Mouse (Mus musculus) G1E (cell line): ENCODE data around the gene Vmn1r5. TPM values are rescaled to one million over a fixed set of nuclear protein-coding genes. Genes with fewer than 3 reads are reported as not detected.

Experiments
- ATAC-seq: 2 replicates; pipeline ENCODE4 v1.8.0; 2016; ENCODE audit warnings: mild to moderate bottlenecking; ENCODE audit not compliant: insufficient number of reproducible peaks, poor library complexity, low FRiP score, severe bottlenecking; ENCODE audit errors: extremely low read depth
- DNase-seq: peaks from one replicate; pipeline ENCODE4 v3.0.0; 2012; ENCODE audit warnings: low spot score
- H3K27me3 ChIP-seq: 2 replicates; pipeline ENCODE4 v1.6.1; 2012; ENCODE audit warnings: mild to moderate bottlenecking, low read length, inconsistent platforms; ENCODE audit not compliant: insufficient read depth
- H3K36me3 ChIP-seq: replicated peaks from 2 replicates; pipeline ENCODE3; 2012; ENCODE audit warnings: mild to moderate bottlenecking, inconsistent platforms
- H3K4me1 ChIP-seq: 2 replicates; pipeline ENCODE4 v1.6.1; 2012; ENCODE audit warnings: low read depth, low read length, inconsistent platforms, mixed read lengths; ENCODE audit not compliant: insufficient read depth
- H3K4me3 ChIP-seq: 2 replicates; pipeline ENCODE4 v1.5.1; 2012; ENCODE audit warnings: low read depth, mild to moderate bottlenecking, inconsistent platforms, low read length, moderate library complexity, mixed read lengths
- H3K9me3 ChIP-seq: replicated peaks from 2 replicates; pipeline ENCODE4 v1.6.1; 2012; ENCODE audit warnings: inconsistent platforms
- CTCF ChIP-seq: IDR thresholded peaks from 2 replicates; pipeline ENCODE4 v1.5.1; 2012; ENCODE audit warnings: low read depth, low read length, inconsistent platforms, mixed read lengths
- GATA1 ChIP-seq: IDR thresholded peaks from 2 replicates; pipeline ENCODE4 v1.6.1; 2012; ENCODE audit warnings: borderline replicate concordance, low read length, inconsistent platforms, mixed read lengths
- GATA2 ChIP-seq: IDR thresholded peaks from 2 replicates; pipeline ENCODE4 v1.6.1; 2012; ENCODE audit warnings: low read depth, low read length, inconsistent platforms, borderline replicate concordance
- POLR2AphosphoS5 ChIP-seq: IDR thresholded peaks from 2 replicates; pipeline ENCODE4 v1.6.1; 2012; ENCODE audit warnings: low read depth, low read length, inconsistent platforms; ENCODE audit not compliant: insufficient replicate concordance
- TAL1 ChIP-seq: conservative IDR thresholded peaks from 2 replicates; pipeline ENCODE4 v1.6.1; 2012; ENCODE audit warnings: low read depth, low read length, inconsistent platforms, mixed read lengths
- polyA plus RNA-seq: library from polyadenylated mRNA; stranded (reverse); fragments of >175 nt; gene quantifications from 2 replicates; pipeline ENCODE4 v1.2.3, GENCODE M21; 2012
- total RNA-seq, 2 experiments: library from RNA; stranded (forward) in 1 of 2; stranded (reverse) in 1 of 2; fragments of 200-1000 nt in 1 of 2; fragments of >200 nt in 1 of 2; fragmentation: Nextera tagmentation in 1 of 2; gene quantifications; 2 replicates each; pipeline ENCODE4 v1.2.3; 2014 to 2017

The Vmn1r5 gene
- not detected in 2 replicates for total RNA-seq (2014; fragmentation: Nextera tagmentation)
- 0.05 and 0.12 TPM in 2 replicates for total RNA-seq (2017)
- not detected in 2 replicates for polyA plus RNA-seq

DNA sequence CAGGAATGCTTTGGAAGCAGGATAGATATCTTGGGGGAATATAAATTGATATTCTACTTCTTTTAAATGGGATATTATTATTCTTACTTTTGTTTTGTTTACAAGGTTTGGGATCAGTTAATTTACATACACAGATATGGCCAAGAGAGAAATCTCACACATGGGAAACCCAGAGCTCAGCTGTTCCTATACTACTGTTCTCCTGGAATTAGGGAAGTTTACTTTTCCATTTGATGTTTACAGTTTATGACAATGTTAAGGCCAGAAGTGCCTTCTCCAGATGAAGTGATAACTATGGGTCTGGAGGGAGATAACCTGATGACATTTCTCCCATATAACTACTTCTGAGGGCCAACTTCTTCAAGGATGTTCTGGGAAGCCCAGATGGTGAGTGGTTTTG, at the start of gene Vmn1r5:
Gene Vmn1r5, plus strand, starts transcription at position 301 of the 400 bp plus-strand sequence.
- Histone ChIP-seq H3K36me3 (no peaks in the 10 kb centered on the region), H3K27me3 (no peaks in the 10 kb centered on the region), H3K9me3 (no peaks in the 10 kb centered on the region), H3K4me3 (no peak within 1 kb of the TSS), H3K4me1 (no peaks in the 10 kb centered on the region)
- TF ChIP-seq TAL1 (no peak), POLR2AphosphoS5 (no peak), GATA1 (no peak), GATA2 (no peak), CTCF (no peak)
- no peak for ATAC-seq
- DNase-seq = no peak

DNA sequence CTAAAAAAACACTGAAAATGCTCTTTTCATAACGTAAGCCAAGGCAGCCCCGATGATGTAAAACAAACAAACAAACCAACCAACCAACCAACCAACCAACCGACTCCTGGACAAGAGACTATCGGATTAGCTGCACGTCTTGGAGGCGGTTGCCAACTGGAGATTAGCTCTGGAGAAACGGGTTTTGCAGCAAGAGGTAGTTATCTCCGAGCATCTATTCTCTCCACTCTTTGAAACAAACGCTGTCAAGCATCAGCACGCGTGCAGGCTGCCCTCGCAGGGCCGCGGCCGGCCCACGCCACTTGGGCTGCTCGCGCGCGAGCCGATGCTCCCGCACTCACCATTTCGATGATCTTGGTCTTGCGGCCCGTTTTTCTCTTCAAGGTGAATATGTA, 46.7 kb upstream of the Vmn1r5 start:
- Histone ChIP-seq H3K36me3 (peaks cover 8% of the 10 kb centered on the region), H3K9me3 (no peaks in the 10 kb centered on the region), H3K4me3 (peak overlapping the region; percentile 98), H3K4me1 (peaks cover 38% of the 10 kb centered on the region), H3K27me3 (no peaks in the 10 kb centered on the region)
- DNase-seq = no peak
- no peak for TF ChIP-seq GATA1
- TF ChIP-seq GATA2 = no peak
- TF ChIP-seq POLR2AphosphoS5 = no peak
- TF ChIP-seq CTCF = no peak
- TF ChIP-seq TAL1 = no peak
- ATAC-seq = no peak

DNA sequence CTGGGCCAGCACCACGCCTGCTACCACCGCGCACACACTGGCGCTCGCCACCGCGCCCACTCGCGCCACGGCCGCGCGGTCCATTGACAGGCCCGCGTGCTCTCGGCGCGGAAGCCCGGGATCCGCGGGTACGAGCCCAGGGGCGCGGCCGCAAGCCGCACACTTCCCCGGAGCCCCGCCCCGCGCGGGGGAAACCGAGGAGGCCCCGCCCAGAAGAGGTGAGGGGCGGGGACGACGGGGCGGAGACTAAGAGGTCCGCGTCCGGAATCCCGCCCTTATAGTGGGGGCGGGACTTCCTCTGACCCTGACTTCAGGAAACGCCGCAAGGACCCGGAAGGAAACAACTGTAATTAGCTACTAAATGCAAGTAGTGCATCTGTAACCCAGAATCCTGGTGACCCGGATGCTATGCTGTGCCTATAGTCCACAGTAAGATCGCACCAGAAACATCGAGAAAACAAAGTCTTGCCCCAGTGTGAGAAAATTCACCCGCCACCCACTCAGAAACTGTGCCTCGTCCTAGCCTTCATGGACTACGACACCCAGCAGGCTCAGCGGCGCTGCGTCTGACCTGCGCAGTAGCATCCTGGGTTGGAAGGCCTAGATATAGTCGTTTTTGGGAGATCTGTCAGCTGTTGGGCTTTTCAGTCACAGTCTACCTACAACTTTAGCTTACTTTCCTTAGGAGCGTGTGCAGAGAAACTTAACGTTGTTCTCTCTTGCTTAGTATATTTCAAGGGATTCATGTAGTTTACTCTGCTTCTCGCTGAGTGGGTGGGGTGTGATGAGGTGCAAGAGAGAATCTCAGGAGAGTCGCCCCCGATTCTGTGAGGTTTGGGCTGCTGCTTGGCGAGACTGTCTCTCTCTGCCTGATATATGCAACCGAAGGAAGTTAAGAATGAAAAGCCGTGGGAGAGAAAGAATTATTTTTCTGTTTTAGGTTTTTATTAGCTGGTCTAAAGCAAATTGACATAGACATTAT, 46.1 kb upstream of the Vmn1r5 start, which contains the start of the genes Nt5c3 and Vmn1r4:
Gene Nt5c3, minus strand, starts transcription at position 207 of the 982 bp plus-strand sequence.
Gene Vmn1r4, plus strand, starts transcription at position 290 of the 982 bp plus-strand sequence.
- H3K9me3 ChIP-seq = no peaks in the 10 kb centered on the region
- peak; percentile 73 for DNase-seq
- H3K36me3 ChIP-seq = peaks cover 6% of the 10 kb centered on the region
- ATAC-seq = peak; percentile 64
- H3K27me3 ChIP-seq = no peaks in the 10 kb centered on the region
- H3K4me3 ChIP-seq = peak within 1 kb of the TSS; percentile 98
- TF ChIP-seq GATA1 (no peak), CTCF (no peak), TAL1 (no peak), POLR2AphosphoS5 (no peak), GATA2 (no peak)
- peaks cover 31% of the 10 kb centered on the region for H3K4me1 ChIP-seq

DNA sequence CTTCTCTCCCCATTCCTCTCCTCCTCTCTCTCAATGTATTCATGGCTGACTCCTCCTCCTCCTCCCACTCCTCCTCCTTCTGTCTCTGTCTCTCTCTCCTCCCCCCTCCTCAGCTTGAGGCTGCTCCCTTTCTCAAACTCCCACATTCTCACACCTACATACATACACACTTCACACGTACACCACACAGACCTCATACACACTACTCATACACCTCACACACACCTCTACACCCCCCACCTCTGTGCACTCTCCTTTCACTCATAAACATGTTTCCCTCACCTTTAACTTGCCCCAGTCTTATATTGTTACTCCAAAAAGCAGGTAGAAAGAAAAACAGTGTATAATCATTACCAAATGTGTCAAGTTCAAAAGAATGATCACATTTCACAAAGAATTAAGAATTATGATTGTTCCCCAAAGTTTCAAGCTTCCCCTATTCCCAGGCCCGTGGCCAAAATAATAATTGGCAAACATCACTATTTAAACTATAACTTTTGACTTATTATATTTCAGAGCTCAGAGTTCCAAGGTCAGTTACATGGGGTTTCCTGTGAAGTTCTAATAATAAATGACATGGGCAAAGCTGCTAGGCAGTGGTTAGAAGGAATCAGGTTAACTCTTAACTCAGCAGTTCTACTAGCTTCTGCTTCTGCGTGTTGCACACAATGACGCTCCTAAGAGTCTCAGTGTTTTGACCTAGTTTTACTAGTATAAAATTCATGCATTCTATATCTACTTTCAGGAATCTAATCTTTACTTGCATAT, 38.2 kb upstream of the Vmn1r5 start:
- Histone ChIP-seq H3K4me1 (peaks cover 2% of the 10 kb centered on the region; the same call in 1 of the 2 replicates), H3K27me3 (no peaks in the 10 kb centered on the region), H3K36me3 (no peaks in the 10 kb centered on the region), H3K9me3 (no peaks in the 10 kb centered on the region), H3K4me3 (no peak overlapping the region)
- TF ChIP-seq TAL1 (no peak), CTCF (no peak), GATA1 (no peak), POLR2AphosphoS5 (no peak), GATA2 (no peak)
- ATAC-seq = no peak
- DNase-seq = no peak

DNA sequence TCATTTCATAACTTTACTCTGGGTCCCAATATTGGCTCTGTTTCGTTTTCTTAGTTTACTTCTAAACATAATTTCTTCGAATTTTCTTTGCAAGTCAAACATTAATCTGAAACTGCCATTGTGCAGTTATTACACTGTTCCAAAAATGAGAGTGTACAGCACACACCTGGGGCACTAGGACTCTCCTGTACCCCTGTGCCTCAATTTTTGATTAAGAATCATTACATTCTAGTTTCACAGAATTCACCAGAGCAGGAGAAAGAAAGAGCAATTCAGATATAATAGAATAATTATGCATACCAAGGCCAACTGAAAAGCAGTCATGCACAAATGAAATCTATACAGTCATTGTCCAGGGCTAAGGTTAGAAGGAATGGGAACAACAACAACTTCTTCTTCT, 37.6 kb upstream of the Vmn1r5 start:
- Histone ChIP-seq H3K4me1 (peaks cover 2% of the 10 kb centered on the region; the same call in 1 of the 2 replicates), H3K9me3 (no peaks in the 10 kb centered on the region), H3K4me3 (no peak overlapping the region), H3K36me3 (no peaks in the 10 kb centered on the region), H3K27me3 (no peaks in the 10 kb centered on the region)
- TF ChIP-seq GATA2 (no peak), GATA1 (no peak), CTCF (no peak), TAL1 (no peak), POLR2AphosphoS5 (no peak)
- DNase-seq (no peak), ATAC-seq (no peak)

DNA sequence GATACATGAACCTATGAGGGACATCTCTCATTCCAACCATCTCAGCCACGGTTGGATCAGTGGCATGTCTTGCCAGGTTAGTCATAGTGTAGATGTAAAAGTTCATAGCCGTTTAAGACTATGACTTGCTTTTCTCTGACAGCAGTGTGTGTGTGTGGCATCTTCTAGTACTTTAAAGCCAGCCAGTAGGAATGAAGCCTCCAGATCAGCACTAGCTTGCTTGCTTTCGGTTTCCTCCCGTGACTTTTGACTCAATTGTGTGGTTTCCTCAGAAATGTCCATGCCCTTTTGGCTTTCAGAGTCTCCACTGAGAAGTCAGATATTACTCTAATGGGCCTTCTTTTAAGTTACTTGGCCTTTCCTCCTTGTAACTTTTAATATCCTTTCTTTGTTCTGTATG, 35.7 kb upstream of the Vmn1r5 start:
- no peak for TF ChIP-seq GATA2
- TF ChIP-seq TAL1 = no peak
- TF ChIP-seq POLR2AphosphoS5 = no peak
- TF ChIP-seq GATA1 = no peak
- TF ChIP-seq CTCF = no peak
- Histone ChIP-seq H3K36me3 (no peaks in the 10 kb centered on the region), H3K9me3 (no peaks in the 10 kb centered on the region), H3K4me3 (no peak overlapping the region), H3K4me1 (peaks cover 2% of the 10 kb centered on the region; the same call in 1 of the 2 replicates), H3K27me3 (no peaks in the 10 kb centered on the region)
- ATAC-seq (peak; percentile 40), DNase-seq (no peak)
